Mouse (Mus musculus) lung, embryonic 16.5 days (tissue): Measurements from ENCODE around the gene Mmp20. TPM values are rescaled to one million over a fixed set of nuclear protein-coding genes. Genes with fewer than 3 reads are reported as not detected.

Experiments
- ATAC-seq: fragments of 200-750 bp; cut with Nextera tagmentation; 2 replicates; pipeline ENCODE4 v1.8.0; 2017; ENCODE audit warnings: low read depth, mild to moderate bottlenecking, moderate library complexity
- H3K27ac ChIP-seq: fragments of 300-500 bp; sonication (generic); 2 replicates; pipeline ENCODE4 v1.5.1; 2014; ENCODE audit warnings: mild to moderate bottlenecking, control low read depth, low read length
- H3K27me3 ChIP-seq: fragments of 300-500 bp; sonication (generic); 2 replicates; pipeline ENCODE4 v1.6.1; 2014; ENCODE audit warnings: low read depth, low read length, mixed read lengths; ENCODE audit not compliant: control insufficient read depth, insufficient read depth
- H3K36me3 ChIP-seq: fragments of 300-500 bp; sonication (generic); 2 replicates; pipeline ENCODE4 v1.6.1; 2014; ENCODE audit warnings: low read length; ENCODE audit not compliant: control insufficient read depth, insufficient read depth
- H3K4me1 ChIP-seq: fragments of 300-500 bp; sonication (generic); replicated peaks from 2 replicates; pipeline ENCODE4 v1.6.1; 2014; ENCODE audit warnings: low read length, mixed read lengths; ENCODE audit not compliant: control insufficient read depth, insufficient read depth
- H3K4me2 ChIP-seq: fragments of 300-500 bp; sonication (generic); 2 replicates; pipeline ENCODE4 v1.6.1; 2014; ENCODE audit warnings: low read depth, low read length, control low read depth
- H3K4me3 ChIP-seq: fragments of 300-500 bp; sonication (generic); 2 replicates; pipeline ENCODE4 v1.5.1; 2014; ENCODE audit warnings: mild to moderate bottlenecking, low read length, control low read depth
- H3K9ac ChIP-seq: fragments of 300-500 bp; sonication (generic); 2 replicates; pipeline ENCODE4 v1.6.1; 2014; ENCODE audit warnings: low read length, control low read depth
- H3K9me3 ChIP-seq: fragments of 300-500 bp; sonication (generic); 2 replicates; pipeline ENCODE4 v1.6.1; 2016; ENCODE audit warnings: low read length; ENCODE audit not compliant: control insufficient read depth
- WGBS: fragments of 180-500 bp; shearing (Covaris S2); extraction: QIAGEN DNeasy Blood & Tissue Kit; methylation state at CpG from one replicate; pipeline ENCODE4 v1.1.7; 2014; 5-methylcytosine and 5-hydroxymethylcytosine counted together
- polyA plus RNA-seq: library from polyadenylated mRNA; unstranded; fragments of >200 nt; fragmentation: Nextera tagmentation; extraction: Ambion mirVana; gene quantifications from 2 replicates; pipeline ENCODE4 v1.2.1, GENCODE M21; 2015

Mmp20 gene
- polyA plus RNA-seq, 1 experiment from 2014 or later, result not detected

- Histone ChIP-seq H3K4me1 (no peaks in the 10 kb centered on the region), H3K4me2 (no peak overlapping the region), H3K36me3 (no peaks in the 10 kb centered on the region), H3K9ac (no peak overlapping the region), H3K27me3 (no peaks in the 10 kb centered on the region), H3K27ac (no peak overlapping the region), H3K9me3 (no peaks in the 10 kb centered on the region), H3K4me3 (no peak overlapping the region)
- WGBS, result 80% methylated on average over 3 of the region's 3 CpGs
- ATAC-seq, result no peak
These were observed 19.9 kb downstream of the Mmp20 start for GRCm38 (mm10) chr9:7647901-7648300.

GRCm38 (mm10) chr9:7650397-7651180 is 22.6 kb downstream of the Mmp20 start:
- Histone ChIP-seq H3K4me1 (no peaks in the 10 kb centered on the region), H3K27ac (no peak overlapping the region), H3K4me3 (no peak overlapping the region), H3K9ac (no peak overlapping the region), H3K36me3 (no peaks in the 10 kb centered on the region), H3K9me3 (no peaks in the 10 kb centered on the region), H3K4me2 (no peak overlapping the region), H3K27me3 (no peaks in the 10 kb centered on the region)
- no peak for ATAC-seq
- WGBS, result 70% methylated on average over 5 of the region's 5 CpGs

- no peaks in the 10 kb centered on the region for H3K27me3 ChIP-seq
These were observed 24.5 kb downstream of the Mmp20 start for GRCm38 (mm10) chr9:7652351-7653085.

GRCm38 (mm10) chr9:7657946-7658345 is 29.9 kb downstream of the Mmp20 start:
- 40% methylated on average over 4 of the region's 4 CpGs for WGBS
- Histone ChIP-seq H3K36me3 (no peaks in the 10 kb centered on the region), H3K27ac (no peak overlapping the region), H3K9me3 (no peaks in the 10 kb centered on the region), H3K9ac (no peak overlapping the region), H3K4me3 (no peak overlapping the region), H3K27me3 (no peaks in the 10 kb centered on the region), H3K4me2 (no peak overlapping the region), H3K4me1 (no peaks in the 10 kb centered on the region)
- no peak for ATAC-seq

More at GRCm38 (mm10) chr9:7652351-7653085, 24.5 kb downstream of the Mmp20 start:
- Histone ChIP-seq H3K27ac (no peak overlapping the region), H3K9me3 (no peaks in the 10 kb centered on the region), H3K4me3 (no peak overlapping the region), H3K9ac (no peak overlapping the region), H3K4me2 (no peak overlapping the region), H3K4me1 (no peaks in the 10 kb centered on the region), H3K36me3 (no peaks in the 10 kb centered on the region)
- no peak for ATAC-seq
- 51% methylated on average over 5 of the region's 5 CpGs for WGBS

- Histone ChIP-seq H3K4me2 (no peak overlapping the region), H3K4me3 (no peak overlapping the region), H3K36me3 (no peaks in the 10 kb centered on the region), H3K4me1 (no peaks in the 10 kb centered on the region), H3K27ac (no peak overlapping the region), H3K9me3 (no peaks in the 10 kb centered on the region), H3K9ac (no peak overlapping the region), H3K27me3 (no peaks in the 10 kb centered on the region)
- no peak for ATAC-seq
- WGBS, result 71% methylated on average over 6 of the region's 6 CpGs
These were observed 31.5 kb downstream of the Mmp20 start for GRCm38 (mm10) chr9:7659469-7660020.

- no peaks in the 10 kb centered on the region for H3K36me3 ChIP-seq
- no peaks in the 10 kb centered on the region for H3K4me1 ChIP-seq
- no peak overlapping the region for H3K27ac ChIP-seq
- no peaks in the 10 kb centered on the region for H3K9me3 ChIP-seq
- no peak overlapping the region for H3K9ac ChIP-seq
- no peak for ATAC-seq
- no peak overlapping the region for H3K4me2 ChIP-seq
- WGBS, result 97% methylated on average over 1 of the region's 1 CpGs
- H3K27me3 ChIP-seq, result no peaks in the 10 kb centered on the region
- no peak overlapping the region for H3K4me3 ChIP-seq
These were observed 33.3 kb downstream of the Mmp20 start for GRCm38 (mm10) chr9:7661371-7661770.

GRCm38 (mm10) chr9:7669674-7670073 is 41.6 kb downstream of the Mmp20 start:
- ATAC-seq, result no peak
- 88% methylated on average over 1 of the region's 1 CpGs for WGBS
- Histone ChIP-seq H3K4me2 (no peak overlapping the region), H3K27me3 (no peaks in the 10 kb centered on the region), H3K4me1 (no peaks in the 10 kb centered on the region), H3K4me3 (no peak overlapping the region), H3K9me3 (no peaks in the 10 kb centered on the region), H3K36me3 (no peaks in the 10 kb centered on the region), H3K9ac (no peak overlapping the region), H3K27ac (no peak overlapping the region)

GRCm38 (mm10) chr9:7672985-7673384 is 45.0 kb downstream of the Mmp20 start:
- no peaks in the 10 kb centered on the region for H3K4me1 ChIP-seq
- WGBS, result 76% methylated on average over 9 of the region's 9 CpGs
- no peak overlapping the region for H3K9ac ChIP-seq
- H3K4me2 ChIP-seq, result no peak overlapping the region
- no peak overlapping the region for H3K27ac ChIP-seq
- no peaks in the 10 kb centered on the region for H3K27me3 ChIP-seq
- no peaks in the 10 kb centered on the region for H3K9me3 ChIP-seq
- no peak overlapping the region for H3K4me3 ChIP-seq
- no peak for ATAC-seq
- no peaks in the 10 kb centered on the region for H3K36me3 ChIP-seq

GRCm38 (mm10) chr9:7678154-7678837 is 50.3 kb downstream of the Mmp20 start:
- Histone ChIP-seq H3K9me3 (no peaks in the 10 kb centered on the region), H3K4me1 (no peaks in the 10 kb centered on the region), H3K27me3 (no peaks in the 10 kb centered on the region), H3K9ac (no peak overlapping the region), H3K36me3 (no peaks in the 10 kb centered on the region), H3K27ac (no peak overlapping the region), H3K4me3 (no peak overlapping the region), H3K4me2 (no peak overlapping the region)
- no peak for ATAC-seq
- 68% methylated on average over 2 of the region's 2 CpGs for WGBS
